Mouse (Mus musculus) limb, embryonic 11.5 days (tissue): ENCODE results near the gene Krt73. TPM values are rescaled to one million over a fixed set of nuclear protein-coding genes. Genes with fewer than 3 reads are reported as not detected.

ENCODE experiments used
- ATAC-seq: fragments of 200-750 bp; cut with Nextera tagmentation; 2 replicates; pipeline ENCODE4 v1.8.0; 2017; ENCODE audit warnings: low read depth; ENCODE audit not compliant: insufficient number of reproducible peaks, low FRiP score, low TSS enrichment
- DNase-seq: peaks from one replicate; pipeline ENCODE4 v3.0.0-alpha.2; 2015; ENCODE audit warnings: low spot score
- H3K27ac ChIP-seq: fragments of 300-500 bp; sonication (generic); replicated peaks from 2 replicates; pipeline ENCODE4 v1.5.1; 2014; ENCODE audit warnings: low read depth, mild to moderate bottlenecking, low read length
- H3K27me3 ChIP-seq: fragments of 300-500 bp; sonication (generic); 2 replicates; pipeline ENCODE4 v1.6.1; 2014; ENCODE audit warnings: mild to moderate bottlenecking, low read length, mixed read lengths; ENCODE audit not compliant: control insufficient read depth, insufficient read depth
- H3K36me3 ChIP-seq: fragments of 300-500 bp; sonication (generic); 2 replicates; pipeline ENCODE4 v1.6.1; 2014; ENCODE audit warnings: mild to moderate bottlenecking, low read length, moderate library complexity, mixed read lengths; ENCODE audit not compliant: control insufficient read depth, insufficient read depth
- H3K4me1 ChIP-seq: fragments of 300-500 bp; sonication (generic); 2 replicates; pipeline ENCODE4 v1.6.1; 2014; ENCODE audit warnings: low read length, mixed read lengths; ENCODE audit not compliant: control insufficient read depth, insufficient read depth
- H3K4me2 ChIP-seq: fragments of 300-500 bp; sonication (generic); 2 replicates; pipeline ENCODE4 v1.6.1; 2014; ENCODE audit warnings: low read depth, mild to moderate bottlenecking, moderate library complexity; ENCODE audit not compliant: severe bottlenecking
- H3K4me3 ChIP-seq: fragments of 300-500 bp; sonication (generic); 2 replicates; pipeline ENCODE4 v1.5.1; 2014; ENCODE audit warnings: low read depth, low read length
- H3K9ac ChIP-seq: fragments of 300-500 bp; sonication (generic); 2 replicates; pipeline ENCODE4 v1.6.1; 2014; ENCODE audit warnings: mild to moderate bottlenecking, low read length
- H3K9me3 ChIP-seq: fragments of 300-500 bp; sonication (generic); 2 replicates; pipeline ENCODE4 v1.6.1; 2016; ENCODE audit warnings: low read length; ENCODE audit not compliant: control insufficient read depth
- WGBS: fragments of 180-500 bp; shearing (Covaris S2); extraction: QIAGEN DNeasy Blood & Tissue Kit; methylation state at CpG from one replicate; pipeline ENCODE4 v1.1.7; 2014; 5-methylcytosine and 5-hydroxymethylcytosine counted together
- polyA plus RNA-seq: library from polyadenylated mRNA; unstranded; fragments of >200 nt; fragmentation: Nextera tagmentation; extraction: Ambion mirVana; gene quantifications from 2 replicates; pipeline ENCODE4 v1.2.1, GENCODE M21; 2014

Gene Krt73
- not detected in 2 replicates for polyA plus RNA-seq

GRCm38 (mm10) chr15:101802296-101802835 lies at the start of gene Krt73:
Krt73 (minus strand) TSS chr15:101802346.
- no peaks in the 10 kb centered on the region for H3K36me3 ChIP-seq
- H3K27ac ChIP-seq: no peak within 1 kb of the TSS
- H3K4me1 ChIP-seq: no peaks in the 10 kb centered on the region
- H3K9ac ChIP-seq: no peak within 1 kb of the TSS
- H3K4me2 ChIP-seq: no peak within 1 kb of the TSS
- DNase-seq: no peak
- no peaks in the 10 kb centered on the region for H3K27me3 ChIP-seq
- no peak within 1 kb of the TSS for H3K4me3 ChIP-seq
- no peaks in the 10 kb centered on the region for H3K9me3 ChIP-seq
- 86% methylated on average over 6 of the region's 6 CpGs for WGBS
- ATAC-seq: no peak

DNA sequence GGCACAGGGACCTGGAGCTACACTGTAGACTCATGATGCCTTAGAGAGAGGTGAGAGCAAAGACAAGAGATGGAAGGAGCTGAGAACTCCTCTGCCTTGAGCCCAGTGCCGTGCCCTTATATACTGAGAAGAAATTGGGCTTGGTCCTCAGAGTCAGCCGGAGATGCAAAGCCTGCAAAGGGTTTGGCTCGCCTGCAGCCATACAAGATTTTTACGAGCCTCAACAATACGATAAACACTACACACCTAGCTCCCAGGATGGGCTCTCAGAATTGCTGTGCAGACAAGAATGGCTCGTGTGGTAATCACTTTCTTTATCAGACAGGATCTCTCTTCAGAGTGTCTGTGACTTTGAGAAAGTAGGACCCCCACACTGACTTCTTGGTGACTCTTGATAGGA lies 48.5 kb upstream of the Krt73 start, which contains the start of gene Krt1:
Gene Krt1, minus strand, starts transcription at position 101 of the 400 bp plus-strand sequence.
- Histone ChIP-seq H3K4me2 (no peak within 1 kb of the TSS), H3K36me3 (no peaks in the 10 kb centered on the region), H3K27me3 (no peaks in the 10 kb centered on the region), H3K27ac (no peak within 1 kb of the TSS), H3K9ac (no peak within 1 kb of the TSS), H3K9me3 (no peaks in the 10 kb centered on the region), H3K4me3 (no peak within 1 kb of the TSS), H3K4me1 (no peaks in the 10 kb centered on the region)
- WGBS: 71% methylated on average over 6 of the region's 6 CpGs
- ATAC-seq (no peak), DNase-seq (no peak)

GRCm38 (mm10) chr15:101845971-101846403 lies 43.8 kb upstream of the Krt73 start:
- ATAC-seq (no peak), DNase-seq (peak; percentile 68)
- no peaks in the 10 kb centered on the region for H3K9me3 ChIP-seq
- H3K27ac ChIP-seq: no peak overlapping the region
- peak overlapping the region; percentile 88 for H3K4me2 ChIP-seq
- peak overlapping the region; percentile 67 for H3K9ac ChIP-seq
- H3K27me3 ChIP-seq: 0 out of 2 replicates have a peak, but pooled peaks cover 3% of the 10 kb centered on the region
- no peaks in the 10 kb centered on the region for H3K4me1 ChIP-seq
- peak overlapping the region; percentile 44 for H3K4me3 ChIP-seq
- 1% methylated on average over 37 of the region's 37 CpGs for WGBS
- no peaks in the 10 kb centered on the region for H3K36me3 ChIP-seq

DNA sequence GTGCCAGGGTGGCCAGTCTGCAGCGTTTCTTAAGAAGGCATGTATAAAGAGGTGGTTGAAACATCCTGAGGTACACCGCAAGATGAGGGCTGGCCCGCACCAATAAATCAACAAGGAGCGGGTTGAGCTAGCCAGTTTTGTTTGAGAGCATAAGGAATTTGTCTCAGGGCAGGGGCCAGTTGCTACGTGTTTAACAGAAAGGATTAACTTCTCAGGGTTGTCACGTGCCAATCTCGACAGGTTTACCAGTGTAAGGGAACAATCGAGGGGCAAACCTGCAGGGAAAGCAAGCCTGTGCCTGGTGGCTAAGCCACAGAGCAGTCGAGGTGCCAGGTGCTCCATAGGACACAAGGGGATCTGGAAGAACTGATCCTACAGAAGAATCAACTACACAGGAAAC lies 41.0 kb upstream of the Krt73 start:
- WGBS: 64% methylated on average over 9 of the region's 9 CpGs
- Histone ChIP-seq H3K9me3 (no peaks in the 10 kb centered on the region), H3K9ac (no peak overlapping the region), H3K4me2 (no peak overlapping the region), H3K27ac (no peak overlapping the region), H3K27me3 (0 out of 2 replicates have a peak, but pooled peaks cover 3% of the 10 kb centered on the region), H3K4me3 (no peak overlapping the region), H3K4me1 (no peaks in the 10 kb centered on the region), H3K36me3 (no peaks in the 10 kb centered on the region)
- no peak for ATAC-seq
- no peak for DNase-seq

GRCm38 (mm10) chr15:101834784-101835328 lies 32.7 kb upstream of the Krt73 start:
- Histone ChIP-seq H3K9me3 (no peaks in the 10 kb centered on the region), H3K27me3 (no peaks in the 10 kb centered on the region), H3K9ac (no peak overlapping the region), H3K27ac (no peak overlapping the region), H3K4me1 (no peaks in the 10 kb centered on the region), H3K36me3 (no peaks in the 10 kb centered on the region), H3K4me3 (no peak overlapping the region), H3K4me2 (no peak overlapping the region)
- ATAC-seq: no peak
- 65% methylated on average over 5 of the region's 5 CpGs for WGBS
- DNase-seq: no peak

- Histone ChIP-seq H3K4me1 (no peaks in the 10 kb centered on the region), H3K4me3 (no peak overlapping the region), H3K36me3 (no peaks in the 10 kb centered on the region), H3K9me3 (no peaks in the 10 kb centered on the region), H3K27ac (no peak overlapping the region), H3K4me2 (no peak overlapping the region), H3K9ac (no peak overlapping the region), H3K27me3 (no peaks in the 10 kb centered on the region)
- 32% methylated on average over 6 of the region's 6 CpGs for WGBS
- DNase-seq (no peak), ATAC-seq (no peak)
These were observed 31.0 kb upstream of the Krt73 start for GRCm38 (mm10) chr15:101833131-101833530.

DNA sequence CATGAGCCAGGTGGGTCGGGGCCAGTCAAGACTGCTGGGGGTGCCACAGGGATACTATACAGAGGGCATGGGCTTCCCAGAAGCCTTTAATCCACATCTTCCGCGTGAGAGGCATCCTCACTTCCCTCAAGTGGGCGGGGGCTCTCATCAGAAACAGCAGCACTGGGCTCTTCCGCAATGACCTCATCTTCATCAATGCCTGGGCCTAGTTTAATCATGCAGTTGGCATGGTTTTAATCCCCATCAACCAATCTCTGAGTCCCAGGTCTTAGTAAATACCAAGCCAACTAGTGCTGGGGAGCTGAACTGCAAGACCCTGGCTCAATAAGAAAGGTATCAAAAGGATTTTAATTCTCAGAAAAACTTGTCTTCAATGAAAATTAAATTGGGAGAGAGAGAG lies 27.3 kb upstream of the Krt73 start:
- WGBS: 79% methylated on average over 5 of the region's 5 CpGs
- no peak overlapping the region for H3K4me2 ChIP-seq

GRCm38 (mm10) chr15:101821786-101822185 lies 19.6 kb upstream of the Krt73 start:
- no peak for ATAC-seq
- WGBS: 37% methylated on average over 3 of the region's 3 CpGs
- Histone ChIP-seq H3K9me3 (no peaks in the 10 kb centered on the region), H3K4me1 (no peaks in the 10 kb centered on the region), H3K9ac (no peak overlapping the region), H3K36me3 (no peaks in the 10 kb centered on the region), H3K27me3 (no peaks in the 10 kb centered on the region), H3K4me2 (no peak overlapping the region), H3K27ac (no peak overlapping the region), H3K4me3 (no peak overlapping the region)
- no peak for DNase-seq

More for the DNA sequence above, 27.3 kb upstream of the Krt73 start:
- H3K9ac ChIP-seq: no peak overlapping the region
- H3K4me1 ChIP-seq: no peaks in the 10 kb centered on the region
- H3K27ac ChIP-seq: no peak overlapping the region
- no peaks in the 10 kb centered on the region for H3K9me3 ChIP-seq
- no peak overlapping the region for H3K4me3 ChIP-seq
- ATAC-seq (no peak), DNase-seq (no peak)
- H3K36me3 ChIP-seq: no peaks in the 10 kb centered on the region
- no peaks in the 10 kb centered on the region for H3K27me3 ChIP-seq
